Mouse (Mus musculus) heart, postnatal 0 days (tissue): ENCODE data around the gene Chn2.

Experiments used
- CTCF ChIP-seq: IDR thresholded peaks from 2 replicates; pipeline ENCODE4 v1.5.1; 2016; ENCODE audit warnings: antibody characterized with exemption, control low read depth, low read depth
- EP300 ChIP-seq: IDR thresholded peaks from 2 replicates; pipeline ENCODE4 v1.6.1; 2016; ENCODE audit warnings: antibody characterized with exemption, low read depth

DNA sequence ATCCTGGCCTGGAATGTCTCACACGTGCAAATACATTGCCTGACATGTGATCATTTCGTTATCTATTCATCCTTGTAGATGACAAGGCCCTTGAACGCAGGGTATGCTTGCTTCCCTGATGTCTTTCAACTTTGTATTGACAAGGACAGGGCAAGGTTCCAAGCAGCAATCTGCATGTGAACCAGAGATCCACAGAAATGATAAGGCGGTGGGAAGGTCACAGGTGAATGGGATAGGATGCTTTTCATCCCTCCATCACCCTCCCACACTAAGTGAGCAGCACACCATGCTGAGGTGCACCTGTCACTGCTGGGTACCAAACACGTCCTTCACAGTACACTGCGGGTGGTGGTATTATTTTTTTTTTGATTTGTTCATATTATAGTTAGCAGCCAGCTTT is 240.9 kb downstream of the Chn2 start:
- no peak for TF ChIP-seq EP300
- TF ChIP-seq CTCF = no peak
